Mouse (Mus musculus): ENCODE measurements around the gene Rab30. TPM values are rescaled to one million over a fixed set of nuclear protein-coding genes. Genes with fewer than 3 reads are reported as not detected.

The Rab30 gene
- total RNA-seq, 2 experiments from 2014 or later: 5.7 to 6.6 TPM

GRCm38 (mm10) chr7:92827981-92828380 is 86.6 kb downstream of the Rab30 start:
- DNase-seq: no peak
- intact Hi-C loops (cut with DNase I): no loop called here

- intact Hi-C loops (cut with DNase I): no loop called here
- no peak for DNase-seq
Observed at GRCm38 (mm10) chr7:92832395-92832794, 91.0 kb downstream of the Rab30 start.

- DNase-seq: no peak
- intact Hi-C loops (cut with DNase I): no loop called here
Observed at GRCm38 (mm10) chr7:92834391-92834790, 93.0 kb downstream of the Rab30 start.

- intact Hi-C loops (cut with DNase I): no loop called here
- no peak for DNase-seq
Observed at GRCm38 (mm10) chr7:92836447-92836846, 95.0 kb downstream of the Rab30 start.

GRCm38 (mm10) chr7:92837226-92837625 is 95.8 kb downstream of the Rab30 start:
- intact Hi-C loops (cut with DNase I): no loop called here
- DNase-seq: no peak

- intact Hi-C loops (cut with DNase I): no loop called here
- no peak for DNase-seq
Observed at GRCm38 (mm10) chr7:92837907-92838306, 96.5 kb downstream of the Rab30 start.

GRCm38 (mm10) chr7:92842254-92842653 is 100.9 kb downstream of the Rab30 start:
- intact Hi-C loops (cut with DNase I): no loop called here
- no peak for DNase-seq

- intact Hi-C loops (cut with DNase I): no loop called here
Observed at GRCm38 (mm10) chr7:92848246-92848645, 106.8 kb downstream of the Rab30 start.

GRCm38 (mm10) chr7:92866526-92866925 is 125.1 kb downstream of the Rab30 start:
- no peak for DNase-seq

More at GRCm38 (mm10) chr7:92848246-92848645, 106.8 kb downstream of the Rab30 start:
- DNase-seq: no peak

GRCm38 (mm10) chr7:92870161-92870560 is 128.8 kb downstream of the Rab30 start:
- intact Hi-C loops (cut with DNase I): loop anchor here (2.0 to 5.0 kb wide), 2 partner anchors 92 to 241 kb away; no protein-coding TSS in a partner anchor

More at GRCm38 (mm10) chr7:92866526-92866925, 125.1 kb downstream of the Rab30 start:
- intact Hi-C loops (cut with DNase I): no loop called here

GRCm38 (mm10) chr7:92871596-92871995 is 130.2 kb downstream of the Rab30 start:
- intact Hi-C loops (cut with DNase I): loop anchor here (2.0 to 5.0 kb wide), 2 partner anchors 91 to 243 kb away; no protein-coding TSS in a partner anchor
- DNase-seq: no peak

More at GRCm38 (mm10) chr7:92870161-92870560, 128.8 kb downstream of the Rab30 start:
- no peak for DNase-seq

GRCm38 (mm10) chr7:92874116-92874675 is 132.8 kb downstream of the Rab30 start, which contains the start of the genes Ddias and Prcp:
Ddias (minus strand) TSS chr7:92874247.
Prcp (plus strand) TSS chr7:92874470.
- DNase-seq: peak; percentile 92 to 93
- intact Hi-C loops (cut with DNase I): loop anchor here (2.0 to 5.0 kb wide), 2 partner anchors 19 to 88 kb away; no protein-coding TSS in a partner anchor

- intact Hi-C loops (cut with DNase I): loop anchor here (2.0 to 5.0 kb wide), 2 partner anchors 18 to 87 kb away; no protein-coding TSS in a partner anchor
- DNase-seq: peak; percentile 80 to 85
Observed at GRCm38 (mm10) chr7:92874761-92875408, 133.5 kb downstream of the Rab30 start.

GRCm38 (mm10) chr7:92876066-92876465 is 134.7 kb downstream of the Rab30 start:
- no peak for DNase-seq
- intact Hi-C loops (cut with DNase I): no loop called here

GRCm38 (mm10) chr7:92876538-92876937 is 135.1 kb downstream of the Rab30 start:
- intact Hi-C loops (cut with DNase I): no loop called here

GRCm38 (mm10) chr7:92878575-92879285 is 137.3 kb downstream of the Rab30 start:
- intact Hi-C loops (cut with DNase I): no loop called here
- DNase-seq: no peak

More at GRCm38 (mm10) chr7:92876538-92876937, 135.1 kb downstream of the Rab30 start:
- DNase-seq: no peak

- intact Hi-C loops (cut with DNase I): no loop called here
Observed at GRCm38 (mm10) chr7:92883850-92884716, 142.7 kb downstream of the Rab30 start.

GRCm38 (mm10) chr7:92884998-92885660 is 143.7 kb downstream of the Rab30 start:
- intact Hi-C loops (cut with DNase I): no loop called here
- no peak for DNase-seq

More at GRCm38 (mm10) chr7:92883850-92884716, 142.7 kb downstream of the Rab30 start:
- DNase-seq: no peak

- intact Hi-C loops (cut with DNase I): no loop called here
- no peak for DNase-seq
Observed at GRCm38 (mm10) chr7:92886801-92887200, 145.4 kb downstream of the Rab30 start.
